Mouse (Mus musculus) layer of hippocampus, adult 18-20 months (tissue): ENCODE measurements around the gene Tssk6. TPM values are rescaled to one million over a fixed set of nuclear protein-coding genes. Genes with fewer than 3 reads are reported as not detected.
"Not testable (repeated sequence)": the region's sequence is repeated elsewhere in the genome, so short reads cannot be mapped to it uniquely, and the experiment has no call there.

Experiments
- DNase-seq, 2 experiments: peaks; one replicate each; pipeline ENCODE4 v3.0.0; 2022; ENCODE audit warnings: low spot score in 2 of 2
- total RNA-seq, 2 experiments: library from RNA; stranded (reverse); gene quantifications; 2 replicates each; pipeline ENCODE4 v1.2.3; 2021

Gene Tssk6
- total RNA-seq, 2 experiments from 2014 or later = 0.25 to 0.33 TPM

- DNase-seq = peak in 1 of 2 experiments; percentile 51
Observed at GRCm38 (mm10) chr8:69915748-69916147, 13.8 kb downstream of the Tssk6 start.

- no peak for DNase-seq
Observed at GRCm38 (mm10) chr8:69918506-69918905, 16.5 kb downstream of the Tssk6 start.

GRCm38 (mm10) chr8:69919010-69919409 lies 17.0 kb downstream of the Tssk6 start:
- peak; percentile 67 to 92 for DNase-seq

- peak in 1 of 2 experiments; percentile 25 for DNase-seq
Observed at GRCm38 (mm10) chr8:69919876-69920662, 18.1 kb downstream of the Tssk6 start.

GRCm38 (mm10) chr8:69921141-69921540 lies 19.2 kb downstream of the Tssk6 start:
- no peak for DNase-seq

- DNase-seq = no peak
Observed at GRCm38 (mm10) chr8:69923986-69924385, 22.0 kb downstream of the Tssk6 start.

GRCm38 (mm10) chr8:69926901-69927300 lies 24.9 kb downstream of the Tssk6 start:
- no peak for DNase-seq

GRCm38 (mm10) chr8:69933811-69934210 lies 31.8 kb downstream of the Tssk6 start:
- DNase-seq = no peak

GRCm38 (mm10) chr8:69934582-69934981 lies 32.6 kb downstream of the Tssk6 start:
- no peak for DNase-seq

GRCm38 (mm10) chr8:69935431-69935830 lies 33.4 kb downstream of the Tssk6 start:
- no peak for DNase-seq

- DNase-seq = peak in 1 of 2 experiments; percentile 16
Observed at GRCm38 (mm10) chr8:69936050-69936794, 34.2 kb downstream of the Tssk6 start.

GRCm38 (mm10) chr8:69937466-69937865 lies 35.5 kb downstream of the Tssk6 start:
- DNase-seq = no peak

- DNase-seq = no peak
Observed at GRCm38 (mm10) chr8:69938245-69938982, 36.4 kb downstream of the Tssk6 start.

- no peak for DNase-seq
Observed at GRCm38 (mm10) chr8:69939633-69940032, 37.6 kb downstream of the Tssk6 start.

GRCm38 (mm10) chr8:69940386-69940785 lies 38.4 kb downstream of the Tssk6 start:
- DNase-seq = no peak

- DNase-seq = not testable (repeated sequence)
Observed at GRCm38 (mm10) chr8:69942495-69942894, 40.5 kb downstream of the Tssk6 start.

GRCm38 (mm10) chr8:69950300-69950699 lies 48.3 kb downstream of the Tssk6 start:
- DNase-seq = no peak
